Comparison of ENCODE assay signal across 11 mouse cellular contexts in the genomic region with DNA sequence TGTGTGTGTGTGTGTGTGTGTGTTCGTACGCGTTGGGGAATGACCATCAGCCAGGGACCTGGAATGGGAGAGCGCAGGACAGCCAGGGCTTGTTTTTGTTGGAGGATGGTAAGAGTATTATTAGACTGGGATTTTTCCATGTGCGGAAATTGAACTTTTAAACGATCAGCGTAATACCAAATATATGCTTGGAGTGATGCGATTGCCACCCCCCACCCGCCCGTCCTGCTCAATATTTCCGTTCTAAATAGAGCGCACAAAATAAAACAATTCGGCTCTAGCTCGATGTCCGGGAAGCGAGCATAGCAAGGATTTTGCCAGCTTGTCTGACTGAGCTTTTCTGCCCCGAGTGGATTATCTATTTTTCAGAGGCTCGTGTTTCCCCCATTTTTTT. TPM values are rescaled to one million over a fixed set of nuclear protein-coding genes. Genes with fewer than 3 reads are reported as not detected.
A peak's percentile ranks its signal among the peaks of the same experiment; 100 is the strongest.
DNase-seq lines count a peak whose midpoint lies in the region; ATAC-seq and TF ChIP-seq lines count a peak whose summit lies in the region.
"Had no signal": no experiment of that assay in that cellular context is flagged by ENCODE, and none has a peak within 500 bp of the region (broad histone marks: within the 10 kb centered on the region; RNA-seq: fewer than 3 reads in every experiment).

No protein-coding gene starts in this region.

- ATAC-seq in forebrain, embryonic 11.5 days (replicated peaks; ENCODE audit: low FRiP score) = no peak
- ATAC-seq in megakaryocyte, adult 5-6 weeks (ENCODE audit: poor library complexity, severe bottlenecking) = no peak

- DNase-seq in layer of hippocampus, adult 2 months (ENCODE audit: low spot score in 2 of 2) = no peak
- no peak for DNase-seq in layer of hippocampus, adult 8-10 months (ENCODE audit: low spot score in 2 of 2)
- no peak for DNase-seq in forebrain, embryonic 11.5 days (ENCODE audit: low spot score)
- DNase-seq in limb, embryonic 10.5 days (ENCODE audit: low spot score) = peak; percentile 37
- no peak for DNase-seq in c-Kit-positive CD71-positive TER-119-positive erythroid progenitor cells, embryonic 14.5 days (ENCODE audit: low spot score)
- no peak for DNase-seq in B cell, adult 2 months
- DNase-seq: right cerebral cortex, postnatal 4 days had no signal

- no peak overlapping the region for H3ac ChIP-seq in myocyte (ENCODE audit: control insufficient read depth, insufficient read length)

- H3K9ac ChIP-seq in forebrain, embryonic 11.5 days (ENCODE audit: low read length) = peak overlapping the region; percentile 99

- H3K36me3 ChIP-seq in forebrain, embryonic 11.5 days (ENCODE audit: control insufficient read depth, insufficient read depth, low read length) = no peaks in the 10 kb centered on the region; the same call in 1 of the 2 replicates
- peaks cover 19% of the 10 kb centered on the region for H3K36me3 ChIP-seq in limb, embryonic 10.5 days
- H3K36me3 ChIP-seq in myocyte (ENCODE audit: control insufficient read depth, insufficient read depth) = no peaks in the 10 kb centered on the region

- WGBS in forebrain, embryonic 11.5 days = under 1% methylated on average over 18 of the region's 18 CpGs
- under 1% methylated on average over 18 of the region's 18 CpGs for WGBS in limb, embryonic 10.5 days

- H3K4me3 ChIP-seq in layer of hippocampus, adult 2 months = peak overlapping the region; percentile 57
- H3K4me3 ChIP-seq in forebrain, embryonic 11.5 days (ENCODE audit: low read depth, low read length) = peak overlapping the region; percentile 84
- H3K4me3 ChIP-seq in limb, embryonic 10.5 days = peak overlapping the region; percentile 88
- peak overlapping the region; percentile 26 for H3K4me3 ChIP-seq in myocyte

- peak overlapping the region; percentile 77 for H3K27ac ChIP-seq in layer of hippocampus, adult 2 months
- H3K27ac ChIP-seq in forebrain, embryonic 11.5 days (ENCODE audit: low read depth, low read length) = peak overlapping the region; percentile 99
- H3K27ac ChIP-seq in limb, embryonic 10.5 days = peak overlapping the region; percentile 97

- H3K4me1 ChIP-seq in forebrain, embryonic 11.5 days (replicated peaks; ENCODE audit: control insufficient read depth, insufficient read depth, low read length) = peaks cover 12% of the 10 kb centered on the region; the same call in 1 of the 2 replicates
- peaks cover 74% of the 10 kb centered on the region for H3K4me1 ChIP-seq in limb, embryonic 10.5 days

- TF ChIP-seq CTCF in layer of hippocampus, adult 2 months (conservative IDR thresholded peaks at IDR 0.05) = no peak

- H3K4me2 ChIP-seq in forebrain, embryonic 11.5 days (ENCODE audit: low read depth, low read length, severe bottlenecking) = peak overlapping the region; percentile 55
- H3K4me2 ChIP-seq in myocyte (ENCODE audit: low read depth) = peak overlapping the region; percentile 64

- no peaks in the 10 kb centered on the region for H3K9me3 ChIP-seq in forebrain, embryonic 11.5 days (ENCODE audit: control insufficient read depth, low read length)
- H3K9me3 ChIP-seq in limb, embryonic 10.5 days (replicated peaks) = no peaks in the 10 kb centered on the region

- peaks cover 11% of the 10 kb centered on the region for H3K27me3 ChIP-seq in forebrain, embryonic 11.5 days (ENCODE audit: control insufficient read depth, insufficient read depth, low read length)
- peaks cover 78% of the 10 kb centered on the region for H3K27me3 ChIP-seq in limb, embryonic 10.5 days (ENCODE audit: low read depth, poor library complexity, severe bottlenecking)
- peaks cover 32% of the 10 kb centered on the region for H3K27me3 ChIP-seq in myocyte (ENCODE audit: control insufficient read depth, insufficient read depth, insufficient read length)

- no peak for TF ChIP-seq POLR2A in myocyte (IDR thresholded peaks at IDR 0.05; ENCODE audit: insufficient read length, low read depth)

- H3K79me2 ChIP-seq in myocyte (ENCODE audit: control insufficient read depth, insufficient read depth) = peaks cover 7% of the 10 kb centered on the region

TF ChIP-seq in myocyte, 11 proteins besides CTCF, POLR2A, EP300 and RAD21:
- no peak for TF ChIP-seq E2F4 (IDR thresholded peaks at IDR 0.05; ENCODE audit: insufficient read depth)

RNA-seq across cellular contexts. Expression of a gene that starts 1.6 kb away (rescaled TPM):
- 10 to 100 TPM; 17.7 to 21.9 TPM for total RNA-seq in layer of hippocampus, adult 2 months (2021)
- total RNA-seq in layer of hippocampus, adult 8-10 months (2022) = 10 to 100 TPM; 15.0 to 20.8 (median 18.6) TPM
- 10.3 and 11.4 TPM in 2 replicates for polyA plus RNA-seq in forebrain, embryonic 11.5 days (2014; fragmentation: Nextera tagmentation; extraction: Ambion mirVana)
- 5.0 and 5.1 TPM in 2 replicates for polyA plus RNA-seq in limb, embryonic 10.5 days (2016; fragmentation: Nextera tagmentation; extraction: Ambion mirVana)
- 0.88 TPM for polyA plus RNA-seq in myocyte (2012; fragmentation: generic; extraction: Trizol)
- total RNA-seq in megakaryocyte, adult 5-6 weeks (2015) = not detected in 2 replicates
- not detected in 2 replicates for total RNA-seq in megakaryocyte, adult 5-6 weeks (2017)
- polyA plus RNA-seq: liver, embryonic 16.5 days had no signal

RNA-seq across cellular contexts. Expression of a gene that starts 11.3 kb away (rescaled TPM):
- 1 to 10 TPM; 3.9 to 4.4 TPM for total RNA-seq in layer of hippocampus, adult 2 months (2021)
- total RNA-seq in layer of hippocampus, adult 8-10 months (2022) = 1 to 10 TPM; 2.6 to 6.1 (median 4.2) TPM
- polyA plus RNA-seq in forebrain, embryonic 11.5 days (2014; fragmentation: Nextera tagmentation; extraction: Ambion mirVana) = 28.6 and 30.0 TPM in 2 replicates
- 13.8 and 14.9 TPM in 2 replicates for polyA plus RNA-seq in limb, embryonic 10.5 days (2016; fragmentation: Nextera tagmentation; extraction: Ambion mirVana)
- polyA plus RNA-seq in myocyte (2012; fragmentation: generic; extraction: Trizol) = 0.42 TPM
- total RNA-seq in megakaryocyte, adult 5-6 weeks (2015) = not detected in 2 replicates
- total RNA-seq in megakaryocyte, adult 5-6 weeks (2017) = not detected in 2 replicates
- polyA plus RNA-seq: gonadal fat pad, adult 2 months; liver, embryonic 16.5 days had no signal

RNA-seq across cellular contexts. Expression of a gene that starts 13.6 kb away (rescaled TPM):
- not detected for total RNA-seq in layer of hippocampus, adult 2 months (2021)
- under 1 TPM in 1 of 4 experiments, not detected in 3; 0.51 TPM for total RNA-seq in layer of hippocampus, adult 8-10 months (2022)
- polyA plus RNA-seq in forebrain, embryonic 11.5 days (2014; fragmentation: Nextera tagmentation; extraction: Ambion mirVana) = 0.29 and 0.48 TPM in 2 replicates
- polyA plus RNA-seq in limb, embryonic 10.5 days (2016; fragmentation: Nextera tagmentation; extraction: Ambion mirVana) = not detected in 2 replicates
- not detected for polyA plus RNA-seq in myocyte (2012; fragmentation: generic; extraction: Trizol)
- not detected in 2 replicates for total RNA-seq in megakaryocyte, adult 5-6 weeks (2015)
- total RNA-seq in megakaryocyte, adult 5-6 weeks (2017) = not detected in 2 replicates
- polyA plus RNA-seq: gonadal fat pad, adult 2 months; liver, embryonic 16.5 days had no signal

RNA-seq across cellular contexts. Expression of a gene that starts 25.9 kb away (rescaled TPM):
- under 1 TPM; 0.17 to 0.36 TPM for total RNA-seq in layer of hippocampus, adult 2 months (2021)
- under 1 TPM; 0.32 to 0.92 (median 0.55) TPM for total RNA-seq in layer of hippocampus, adult 8-10 months (2022)
- 1.7 and 2.4 TPM in 2 replicates for polyA plus RNA-seq in forebrain, embryonic 11.5 days (2014; fragmentation: Nextera tagmentation; extraction: Ambion mirVana)
- 0.36 and 0.56 TPM in 2 replicates for polyA plus RNA-seq in limb, embryonic 10.5 days (2016; fragmentation: Nextera tagmentation; extraction: Ambion mirVana)
- not detected for polyA plus RNA-seq in myocyte (2012; fragmentation: generic; extraction: Trizol)
- total RNA-seq in megakaryocyte, adult 5-6 weeks (2015) = not detected in 2 replicates
- not detected in 2 replicates for total RNA-seq in megakaryocyte, adult 5-6 weeks (2017)
- polyA plus RNA-seq: gonadal fat pad, adult 2 months; liver, embryonic 16.5 days had no signal

RNA-seq across cellular contexts. Expression of a gene that starts 57.3 kb away (rescaled TPM):
- total RNA-seq in layer of hippocampus, adult 2 months (2021) = 10 to 100 TPM; 41.2 to 44.3 TPM
- 10 to 100 TPM; 37.4 to 44.9 (median 44.0) TPM for total RNA-seq in layer of hippocampus, adult 8-10 months (2022)
- 34.9 and 39.6 TPM in 2 replicates for polyA plus RNA-seq in forebrain, embryonic 11.5 days (2014; fragmentation: Nextera tagmentation; extraction: Ambion mirVana)
- 32.4 and 35.8 TPM in 2 replicates for polyA plus RNA-seq in limb, embryonic 10.5 days (2016; fragmentation: Nextera tagmentation; extraction: Ambion mirVana)
- polyA plus RNA-seq in myocyte (2012; fragmentation: generic; extraction: Trizol) = 18.8 TPM
- total RNA-seq in megakaryocyte, adult 5-6 weeks (2015) = 25.3 and 27.3 TPM in 2 replicates
- 22.8 and 25.4 TPM in 2 replicates for total RNA-seq in megakaryocyte, adult 5-6 weeks (2017)

Comparison
In these comparisons a context has a peak if more than half of its experiments do, and no peak if none do; other contexts are left out.
1. H3K4me3 ChIP-seq: peak in every context shown above with its lines; median percentile 88 in limb, embryonic 10.5 days; 84 in forebrain, embryonic 11.5 days; 57 in layer of hippocampus, adult 2 months; 26 in myocyte.
2. RNA of a gene that starts 1.6 kb away (total RNA-seq): 17.7 to 21.9 TPM in layer of hippocampus, adult 2 months and 15.0 to 20.8 TPM in layer of hippocampus, adult 8-10 months; not detected in megakaryocyte, adult 5-6 weeks; every median in the first group is over 10 times any median in the second.
3. Peak in every context shown above with its lines, with median percentiles within 50 percentile points of each other: H3K27ac ChIP-seq.